Mouse (Mus musculus) neural tube, embryonic 10.5 days (tissue): Measurements from ENCODE around the gene Rapgef6.
"Not testable (repeated sequence)": the region's sequence is repeated elsewhere in the genome, so short reads cannot be mapped to it uniquely, and the experiment has no call there.

ENCODE experiments used
- DNase-seq: peaks from one replicate; pipeline ENCODE4 v3.0.0-alpha.2; 2017; ENCODE audit warnings: low spot score; ENCODE audit errors: extremely low spot score

Rapgef6 gene

DNA sequence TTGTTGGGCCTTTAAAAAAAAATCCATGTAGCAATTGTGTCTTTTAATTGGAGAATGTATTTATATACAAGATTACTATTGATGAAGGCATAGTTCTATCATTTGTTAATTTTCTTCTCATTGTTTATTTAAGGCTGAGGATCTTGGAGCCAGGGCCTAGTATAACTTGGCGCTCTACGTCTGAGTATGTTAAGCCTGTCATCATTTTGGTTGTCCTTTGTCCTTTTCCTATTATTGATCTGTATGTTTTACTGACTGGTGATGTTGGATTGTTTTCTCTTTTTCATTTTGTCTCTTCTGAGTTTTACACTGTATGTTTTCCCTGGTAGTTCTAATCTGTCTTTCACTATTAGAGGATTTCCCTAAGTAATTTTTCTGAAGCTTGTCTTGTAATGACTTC is 52.1 kb downstream of the Rapgef6 start:
- no peak for DNase-seq

DNA sequence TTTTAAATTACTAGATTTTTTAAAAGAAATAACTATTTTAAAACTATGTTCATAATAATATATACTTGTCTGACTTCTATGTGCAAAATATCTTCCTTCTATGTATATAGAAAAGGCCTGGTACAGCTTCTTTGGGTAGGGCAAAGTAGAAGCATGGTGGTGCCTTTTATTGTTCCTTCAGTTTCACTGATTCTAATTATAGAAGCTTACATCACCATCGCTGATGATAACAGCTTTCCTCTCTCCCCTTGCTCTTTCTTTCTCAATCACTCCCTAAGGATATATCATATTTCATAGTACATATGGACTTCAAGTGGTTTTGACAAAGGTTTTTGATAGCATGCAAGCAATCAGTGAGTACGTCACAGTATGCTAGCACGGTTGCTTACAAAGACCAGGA is 69.9 kb downstream of the Rapgef6 start:
- no peak for DNase-seq

DNA sequence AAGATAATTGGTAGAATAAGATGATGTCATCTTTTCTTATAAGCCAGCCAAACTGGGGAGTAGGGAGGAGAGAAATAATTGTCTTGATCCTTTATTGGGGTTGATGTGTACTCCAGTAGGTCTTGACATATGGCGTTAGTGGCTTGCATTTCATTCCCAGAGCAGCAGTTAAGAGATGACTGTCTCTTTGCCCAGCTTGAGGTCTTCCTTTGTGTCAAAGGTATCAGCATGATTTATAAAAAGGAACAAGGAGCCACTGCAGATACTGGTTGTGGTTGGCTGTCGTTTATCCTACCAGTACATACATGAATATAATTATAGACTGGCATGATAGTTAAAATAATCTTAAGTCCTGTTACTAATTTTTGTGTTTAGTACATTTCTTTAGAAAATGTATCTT is 71.4 kb downstream of the Rapgef6 start:
- no peak for DNase-seq

DNA sequence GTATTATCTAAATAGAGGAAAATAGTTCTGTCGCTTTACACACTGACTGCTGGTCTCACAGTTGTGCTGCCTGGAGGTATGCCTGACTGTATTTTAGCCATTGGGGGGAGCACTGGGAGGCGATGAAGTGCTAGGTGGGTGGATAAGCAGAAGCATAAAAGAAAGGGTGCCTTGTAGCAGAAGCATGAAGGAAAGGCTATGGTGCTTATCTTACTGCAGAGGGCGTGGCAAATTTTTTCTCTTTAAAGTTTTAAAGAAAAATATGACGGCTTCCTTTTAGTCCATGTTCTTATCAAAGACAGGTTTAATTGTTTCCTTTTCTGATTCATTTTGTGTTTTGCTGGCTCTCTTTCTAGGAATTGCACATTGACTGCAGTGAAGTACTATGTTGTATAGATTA is 72.4 kb downstream of the Rapgef6 start:
- no peak for DNase-seq

DNA sequence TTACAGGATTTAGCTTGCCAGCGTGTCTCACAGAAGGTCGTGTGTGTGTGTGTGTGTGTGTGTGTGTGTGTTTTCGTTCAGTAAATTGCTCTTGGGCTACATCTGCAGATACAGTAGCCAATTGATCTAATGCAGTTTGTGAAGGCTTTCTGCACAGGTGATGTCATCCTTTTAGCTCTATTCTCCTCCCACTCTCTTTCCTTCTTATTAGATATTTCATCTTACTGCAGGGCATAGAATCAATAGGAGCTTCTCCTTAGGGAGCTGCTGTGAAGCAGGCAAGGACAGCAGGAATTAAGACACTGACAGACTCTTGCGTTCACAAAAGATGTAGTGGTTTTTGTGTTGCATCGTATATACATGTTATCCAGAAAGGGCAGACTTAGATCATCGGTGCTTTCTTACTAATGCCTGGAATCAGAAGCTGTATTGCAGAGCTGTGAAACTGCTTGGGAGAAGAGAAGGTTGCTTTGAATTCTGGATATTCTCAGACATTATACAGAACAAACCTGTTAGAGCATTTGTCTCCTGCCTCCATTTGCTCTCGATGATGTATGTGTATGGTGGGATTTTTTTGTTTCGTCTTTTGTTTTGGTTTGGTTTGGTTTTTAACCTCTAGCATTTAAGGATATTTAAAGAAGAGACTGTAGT is 73.4 kb downstream of the Rapgef6 start:
- no peak for DNase-seq

DNA sequence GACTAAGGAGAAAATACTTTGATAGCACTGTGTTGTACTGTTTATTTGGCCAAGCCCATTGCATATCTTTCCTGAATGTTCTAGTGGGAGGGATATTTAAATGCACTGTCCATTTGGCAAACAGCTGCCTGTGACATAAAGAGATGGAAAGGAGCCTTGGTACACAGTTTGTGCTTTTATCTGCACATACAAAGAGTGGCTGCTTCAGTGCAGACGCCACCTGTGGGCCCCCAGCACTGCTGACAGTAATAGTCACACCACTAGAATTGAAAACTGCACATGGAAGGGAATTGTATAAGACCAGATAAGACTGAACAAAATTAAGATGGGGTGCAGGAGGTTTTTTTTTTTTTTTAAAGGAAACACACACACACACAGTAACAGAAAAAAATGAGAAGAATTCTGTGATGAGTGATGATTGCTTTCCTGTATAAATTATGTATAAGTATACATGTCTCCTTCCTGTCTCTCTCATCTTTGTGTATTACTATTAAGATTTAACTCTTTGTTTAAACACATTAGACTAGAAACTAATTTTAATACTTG is 75.3 kb downstream of the Rapgef6 start:
- no peak for DNase-seq

DNA sequence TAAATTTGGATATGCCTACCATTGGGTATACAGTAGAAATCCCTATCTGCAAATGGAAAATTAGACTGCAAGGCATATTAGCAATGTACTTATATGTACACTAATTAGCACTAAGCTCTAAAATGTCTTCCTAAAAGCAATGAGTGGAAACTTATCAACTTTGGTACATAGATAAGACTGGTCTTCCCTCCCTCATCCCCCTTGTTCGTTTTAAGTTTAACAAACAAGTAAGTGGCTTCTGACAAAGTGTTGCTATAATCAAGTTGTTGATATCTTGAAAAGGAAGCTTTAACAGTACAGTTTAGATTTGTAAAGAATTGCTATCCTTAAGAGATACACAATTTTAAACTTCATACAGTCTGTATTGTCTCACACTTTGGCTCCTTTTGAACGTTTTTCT is 78.5 kb downstream of the Rapgef6 start:
- DNase-seq, result no peak

DNA sequence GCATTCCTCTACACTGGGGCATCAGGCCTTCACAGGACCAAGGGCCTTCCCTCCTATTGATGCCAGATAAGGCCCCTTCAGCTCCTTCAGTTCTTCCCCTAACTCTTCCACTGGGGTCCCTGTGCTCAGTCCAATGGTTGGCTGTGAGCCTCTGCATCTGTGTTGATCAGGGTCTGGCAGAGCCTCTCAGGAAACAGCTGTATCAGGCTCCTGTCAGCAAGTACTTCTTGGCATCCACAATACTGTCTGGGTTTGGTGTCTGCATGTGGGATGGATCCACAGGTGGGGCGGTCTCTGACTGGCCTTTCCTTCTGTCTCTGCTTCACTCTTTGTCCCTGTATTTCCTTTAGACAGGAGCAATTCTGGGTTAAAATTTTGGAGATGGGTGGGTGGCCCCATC is 80.1 kb downstream of the Rapgef6 start:
- not testable (repeated sequence) for DNase-seq

DNA sequence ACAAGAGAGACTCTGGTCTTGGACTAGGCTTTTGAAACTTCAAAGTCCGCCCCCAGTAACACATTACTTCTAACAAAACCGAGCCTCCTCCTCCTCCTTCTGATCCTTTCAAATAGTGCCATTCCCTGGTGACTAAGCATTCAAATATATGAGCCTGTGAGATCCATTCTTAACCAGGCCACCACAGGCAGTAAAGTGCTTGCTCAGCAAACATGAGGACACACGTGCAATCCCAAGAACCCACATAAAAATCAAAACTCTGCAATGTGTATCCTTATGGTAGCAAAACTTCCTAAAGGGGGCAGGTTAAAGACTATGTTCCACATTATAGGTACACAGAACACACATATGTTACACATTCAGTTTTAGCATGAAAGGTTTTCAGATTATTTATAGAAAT is 81.8 kb downstream of the Rapgef6 start:
- no peak for DNase-seq

DNA sequence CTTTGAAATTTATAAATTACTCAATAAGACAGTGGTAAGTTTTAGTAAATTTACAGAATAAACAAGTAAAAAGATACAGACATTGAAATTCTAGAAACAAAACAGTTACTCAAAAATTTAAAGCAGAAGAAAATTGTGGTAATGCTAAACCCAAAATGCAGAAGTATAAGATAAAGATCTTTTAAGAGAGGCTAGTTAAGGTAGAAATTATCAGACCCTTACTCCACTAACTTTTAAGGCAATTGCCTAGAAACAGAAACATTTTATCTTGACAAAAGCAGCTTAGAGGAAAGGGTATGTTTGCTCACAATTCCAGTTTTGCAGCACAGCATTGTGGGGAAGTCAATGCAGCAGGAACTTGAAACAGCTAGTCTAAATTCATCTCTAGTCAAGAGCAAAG is 91.0 kb downstream of the Rapgef6 start:
- no peak for DNase-seq

DNA sequence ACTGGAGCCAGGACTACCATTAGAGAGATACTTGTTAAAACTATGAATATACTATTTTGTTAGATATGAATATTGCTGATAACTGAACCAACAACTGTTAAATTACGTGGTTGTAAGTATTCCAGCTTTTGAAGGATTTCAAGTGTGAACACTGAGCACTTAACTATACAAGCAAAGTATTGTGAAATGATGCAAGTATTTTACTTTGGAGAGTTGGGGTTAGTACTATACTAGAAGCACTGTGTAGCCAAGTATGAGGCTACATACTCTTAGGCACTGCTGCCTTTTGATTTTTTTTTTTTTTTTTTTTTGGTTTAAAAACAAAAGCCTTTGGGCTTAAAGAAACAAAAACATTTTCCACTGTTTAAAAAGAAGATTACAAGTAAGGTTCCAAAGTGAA is 91.9 kb downstream of the Rapgef6 start:
- DNase-seq, result no peak

DNA sequence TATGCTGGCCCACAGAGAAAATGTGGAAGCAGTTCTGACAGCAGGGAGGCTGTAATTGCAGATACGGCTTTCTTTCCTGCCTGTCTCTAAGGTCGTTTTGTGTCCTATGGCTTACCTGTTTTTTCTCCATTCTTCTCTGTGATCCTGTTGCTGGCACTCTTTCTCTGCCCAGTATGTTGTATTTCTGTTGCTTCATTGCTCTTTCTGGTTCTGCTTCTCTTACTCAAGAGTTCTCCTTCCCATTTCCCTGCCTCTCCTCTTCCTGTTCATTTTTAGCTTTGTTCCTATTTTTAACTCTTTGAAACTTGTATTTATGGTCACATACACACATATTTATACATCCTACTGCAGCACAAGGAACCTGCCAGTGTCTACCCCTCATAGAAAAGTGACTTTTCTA is 96.2 kb downstream of the Rapgef6 start:
- no peak for DNase-seq

DNA sequence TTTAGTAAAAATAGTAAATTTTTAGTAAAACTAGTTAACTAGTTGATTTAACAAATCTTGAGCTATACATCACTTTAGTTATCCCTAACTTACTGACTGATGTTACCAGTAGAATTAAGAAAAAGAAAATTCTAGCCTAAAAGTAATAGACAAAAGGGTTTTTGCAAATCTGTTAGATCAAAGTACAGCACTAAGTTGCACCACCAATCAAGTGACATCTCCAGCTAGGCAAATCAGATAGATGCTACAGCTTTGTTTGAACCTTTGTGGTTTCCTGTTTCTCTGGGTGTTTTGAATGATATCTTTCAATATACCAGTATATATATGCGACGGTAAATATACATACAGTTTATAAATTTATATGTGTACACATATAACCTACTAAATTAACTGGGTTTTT is 99.1 kb downstream of the Rapgef6 start:
- DNase-seq, result no peak

DNA sequence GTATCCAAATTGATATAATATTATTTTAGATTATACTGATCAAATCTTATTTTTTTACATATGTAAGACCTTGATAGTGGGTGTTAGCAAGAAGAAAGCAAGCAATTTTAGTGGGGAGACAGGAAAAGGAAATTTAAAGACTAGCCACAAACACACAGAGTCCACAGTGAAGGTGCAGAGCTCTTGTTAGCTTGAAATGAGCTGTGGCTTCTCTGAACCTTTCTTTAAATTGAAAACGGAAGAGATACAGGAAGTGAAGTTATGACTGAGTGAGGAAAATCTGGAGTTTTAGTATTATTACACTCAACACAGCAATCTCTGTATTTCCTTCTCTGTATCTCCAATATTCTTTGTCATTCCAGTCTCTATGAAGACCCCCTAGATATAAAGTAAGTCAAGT is 104.3 kb downstream of the Rapgef6 start:
- DNase-seq, result no peak

DNA sequence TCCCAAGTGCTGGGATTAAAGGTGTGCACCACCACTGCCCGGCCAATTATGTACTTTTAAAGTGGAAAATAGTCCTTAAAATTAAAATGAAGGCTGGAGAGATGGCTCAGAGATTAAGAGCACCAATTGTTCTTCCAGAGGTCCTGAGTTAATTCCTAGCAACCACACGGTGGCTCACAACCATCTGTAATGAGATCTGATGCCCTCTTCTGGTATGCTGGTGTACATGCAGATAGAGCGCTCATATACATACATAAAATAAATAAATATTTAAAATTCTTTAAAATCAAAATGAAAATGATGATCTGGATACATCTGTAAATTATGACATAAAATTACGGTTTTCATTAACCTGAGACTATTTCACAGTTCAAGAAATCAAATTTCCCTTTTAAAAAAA is 123.8 kb downstream of the Rapgef6 start:
- DNase-seq, result no peak

DNA sequence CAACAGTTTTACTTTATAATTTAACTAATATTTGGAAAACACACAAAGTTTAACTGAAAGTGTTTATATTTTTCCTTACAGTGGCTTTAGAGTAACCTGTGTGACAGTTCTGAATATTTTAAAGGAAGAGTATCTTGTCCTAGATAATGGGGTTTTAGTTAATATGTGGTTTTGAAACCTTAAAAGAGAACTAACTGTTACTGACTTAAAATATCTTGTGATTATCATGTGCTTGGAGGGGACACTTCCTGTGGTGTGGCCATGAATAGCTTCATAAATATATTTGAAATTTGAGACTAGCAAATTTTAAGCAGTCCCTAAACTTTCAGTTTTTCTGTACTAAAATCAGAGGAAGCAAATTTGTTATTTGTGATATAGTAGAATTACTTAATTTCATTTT is 125.9 kb downstream of the Rapgef6 start:
- no peak for DNase-seq

DNA sequence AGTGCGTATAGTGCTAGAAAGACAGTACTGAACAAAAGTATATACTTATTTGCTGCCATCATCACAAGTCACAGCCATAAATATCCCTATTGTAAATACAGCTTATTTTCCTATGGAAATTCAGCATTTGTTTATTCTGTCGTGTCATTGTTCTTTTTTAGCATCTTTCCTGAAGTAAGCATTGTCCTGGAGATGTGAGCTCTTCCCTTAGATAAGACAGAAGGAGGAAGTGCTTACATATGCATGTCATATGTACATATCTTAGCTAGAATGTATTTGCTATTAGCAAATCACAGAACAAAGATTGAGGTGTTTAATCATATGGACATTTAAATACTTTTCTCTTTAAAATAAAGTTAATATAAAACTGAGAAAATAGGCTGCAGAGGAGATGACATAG is 132.8 kb downstream of the Rapgef6 start:
- no peak for DNase-seq

DNA sequence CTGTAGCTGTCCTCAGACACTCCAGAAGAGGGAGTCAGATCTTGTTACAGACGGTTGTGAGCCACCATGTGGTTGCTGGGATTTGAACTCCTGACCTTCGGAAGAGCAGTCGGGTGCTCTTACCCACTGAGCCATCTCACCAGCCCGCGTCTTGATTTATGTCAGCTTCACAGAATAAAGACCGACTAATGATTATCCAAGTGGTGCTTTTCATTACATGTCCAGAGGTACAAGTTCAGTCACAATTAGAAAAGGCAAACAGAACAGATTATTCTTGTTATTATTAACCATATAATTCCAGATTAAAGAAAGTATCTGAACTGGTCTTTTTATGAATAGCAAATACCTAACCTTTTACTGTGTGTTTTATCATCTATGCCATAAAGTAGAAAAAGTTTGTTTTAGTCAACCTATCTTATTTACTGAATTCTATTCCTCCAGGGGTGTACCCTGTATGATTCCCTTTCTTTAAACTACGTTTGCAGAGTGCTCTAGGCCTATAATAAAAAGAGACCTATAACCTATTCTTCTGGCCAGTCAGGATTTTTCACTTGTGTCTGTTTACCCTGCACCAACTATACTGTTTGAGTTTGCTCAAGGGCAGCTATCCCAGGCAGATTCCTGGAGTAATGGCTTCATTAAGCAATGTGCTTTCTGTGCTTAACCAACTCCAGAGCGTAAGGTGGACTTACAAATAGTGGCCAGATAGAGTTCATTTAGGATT is 151.1 kb downstream of the Rapgef6 start:
- DNase-seq, result no peak

DNA sequence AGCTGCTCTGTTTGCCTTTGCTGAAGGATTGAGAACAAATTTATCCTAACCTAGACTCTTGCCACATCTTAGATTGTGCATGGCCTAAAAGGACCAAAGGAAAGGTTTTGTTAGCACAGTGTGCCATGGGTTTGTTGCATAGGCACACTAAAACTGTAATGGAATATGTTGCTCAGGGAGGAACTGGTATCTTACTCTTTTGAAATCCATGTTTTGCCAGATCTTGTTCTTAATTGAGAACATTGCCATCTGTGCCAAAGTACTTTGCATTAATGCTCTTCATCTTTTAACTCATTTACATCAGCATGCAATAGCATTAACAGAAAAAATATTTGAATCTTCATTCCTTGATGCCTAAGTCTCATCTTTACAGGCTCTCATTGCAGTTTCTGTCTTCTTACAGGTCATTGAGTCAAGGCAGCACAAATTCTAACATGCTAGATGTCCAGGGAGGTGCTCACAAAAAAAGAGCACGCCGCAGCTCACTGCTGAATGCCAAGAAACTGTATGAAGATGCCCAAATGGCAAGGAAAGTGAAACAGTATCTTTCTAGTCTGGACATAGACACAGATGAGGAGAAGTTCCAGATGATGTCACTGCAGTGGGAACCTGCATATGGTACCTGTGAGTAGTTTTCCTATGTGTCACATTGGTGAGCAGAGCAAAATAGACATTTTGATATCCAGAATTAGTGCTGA is 153.3 kb downstream of the Rapgef6 start:
- DNase-seq, result no peak

DNA sequence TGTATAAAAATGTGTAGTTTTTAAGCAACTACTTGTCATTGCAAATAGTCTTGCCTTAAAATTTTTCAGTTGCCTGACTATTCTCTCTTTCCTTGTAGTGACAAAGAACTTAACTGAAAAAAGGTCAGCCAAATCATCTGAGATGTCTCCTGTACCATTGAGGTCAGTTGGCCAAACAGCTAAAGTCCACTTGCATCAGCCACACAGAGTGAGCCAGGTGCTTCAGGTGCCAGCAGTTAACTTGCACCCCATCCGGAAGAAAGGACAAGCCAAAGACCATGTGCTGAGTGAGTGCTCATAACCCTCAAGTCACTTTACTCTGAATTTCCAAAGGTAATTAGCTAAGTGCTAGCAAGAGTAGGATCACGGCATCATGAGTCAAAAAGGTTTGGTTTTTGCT is 156.5 kb downstream of the Rapgef6 start:
- DNase-seq, result no peak

DNA sequence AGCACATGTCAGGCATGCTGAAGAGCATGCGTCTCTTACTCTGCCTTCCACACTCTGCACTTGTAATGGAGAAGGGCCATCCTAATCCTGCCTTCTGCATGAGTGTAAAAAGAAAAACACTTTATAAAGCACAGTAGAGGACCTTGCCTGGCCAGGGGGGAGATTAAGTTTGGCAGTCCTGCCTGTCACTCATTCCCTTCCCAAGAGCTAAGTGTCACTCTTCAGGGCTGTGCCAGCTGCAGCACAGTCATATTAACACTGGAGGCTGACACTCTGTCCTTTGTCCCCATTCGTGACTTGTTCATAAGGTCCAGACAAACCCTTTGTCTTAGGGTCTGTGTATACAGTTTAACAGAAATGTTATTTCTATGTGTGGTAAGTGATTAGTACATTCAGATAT is 162.2 kb downstream of the Rapgef6 start:
- no peak for DNase-seq

DNA sequence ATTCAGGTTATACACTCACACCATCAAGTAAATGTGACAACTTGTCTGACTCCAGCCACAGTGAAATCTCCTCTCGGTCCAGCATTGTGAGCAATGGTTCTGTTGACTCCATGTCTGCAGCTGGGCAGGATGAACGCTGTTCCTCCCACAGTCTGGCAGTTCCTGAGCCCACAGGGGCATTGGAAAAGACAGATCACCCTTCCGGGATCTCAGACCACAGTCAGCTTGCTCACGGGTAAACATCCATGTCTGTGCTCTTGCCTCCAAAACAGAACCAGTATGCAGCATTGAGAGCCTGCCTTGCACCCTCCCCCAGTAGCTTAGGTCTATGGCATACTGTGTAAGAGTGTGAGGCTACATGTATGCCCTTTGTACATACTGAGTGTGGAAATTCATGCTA is 167.5 kb downstream of the Rapgef6 start:
- no peak for DNase-seq

DNA sequence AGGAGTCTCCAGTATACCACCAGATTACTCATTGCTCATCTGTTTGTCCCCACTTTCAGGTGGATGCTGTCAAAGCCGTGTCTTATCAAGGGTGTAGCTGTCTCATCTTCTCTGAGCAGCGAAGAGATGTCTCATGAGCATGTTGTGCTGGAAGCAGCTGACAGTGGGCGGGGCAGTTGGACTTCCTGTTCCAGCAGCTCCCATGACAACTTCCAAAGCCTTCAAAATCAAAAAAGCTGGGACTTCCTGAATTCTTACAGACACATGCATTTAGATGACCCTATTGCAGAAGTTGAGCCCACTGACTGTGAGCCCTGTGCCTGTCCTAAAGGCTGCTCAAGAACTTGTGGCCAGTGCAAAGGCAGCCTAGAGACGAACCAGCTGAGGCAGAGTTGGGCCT is 168.5 kb downstream of the Rapgef6 start:
- no peak for DNase-seq
